In genomic region chr11:51261680-51262219, GRCm38 (mm10) we compare ENCODE assay signal across 8 mouse cellular contexts. TPM values are rescaled to one million over a fixed set of nuclear protein-coding genes. Genes with fewer than 3 reads are reported as not detected.
DNase-seq lines count a peak whose midpoint lies in the region; ATAC-seq lines count a peak whose summit lies in the region.

Gene Clk4, plus strand, starts transcription at chr11:51261730.

- H3K9ac ChIP-seq in kidney, embryonic 16.5 days (replicated peaks; ENCODE audit: low read length) = peak within 1 kb of the TSS; percentile 98
- H3K9ac ChIP-seq in intestine, embryonic 14.5 days (ENCODE audit: low read length) = peak within 1 kb of the TSS; percentile 97

- no peak for DNase-seq in kidney, adult 11 months
- no peak for DNase-seq in adrenal gland, postnatal 36 days
- no peak for DNase-seq in gastrocnemius, postnatal 10 days
- DNase-seq in intestine, embryonic 14.5 days (ENCODE audit: low spot score) = no peak
- no peak for DNase-seq in cerebellum, adult 18-20 months
- DNase-seq in right cerebral cortex, postnatal 14 days = no peak

- H3K27ac ChIP-seq in kidney, embryonic 16.5 days (ENCODE audit: low read length) = peak within 1 kb of the TSS; percentile 84
- peak within 1 kb of the TSS; percentile 93 for H3K27ac ChIP-seq in intestine, embryonic 14.5 days (ENCODE audit: low read depth)

- H3K4me2 ChIP-seq in kidney, embryonic 16.5 days (replicated peaks; ENCODE audit: low read depth, low read length) = peak within 1 kb of the TSS; percentile 83
- peak within 1 kb of the TSS; percentile 68 for H3K4me2 ChIP-seq in intestine, embryonic 14.5 days (ENCODE audit: low read length)

- H3K36me3 ChIP-seq in kidney, embryonic 16.5 days (ENCODE audit: insufficient read depth, low read length) = no peaks in the 10 kb centered on the region
- peaks cover under 1% of the 10 kb centered on the region for H3K36me3 ChIP-seq in intestine, embryonic 14.5 days (ENCODE audit: control insufficient read depth, insufficient read depth, low read length)

- no peak for ATAC-seq in kidney, embryonic 16.5 days (ENCODE audit: low FRiP score, low TSS enrichment)
- ATAC-seq in intestine, embryonic 14.5 days (replicated peaks; ENCODE audit: low FRiP score, low TSS enrichment, low read depth) = no peak
- ATAC-seq in megakaryocyte progenitor cell, adult 5-6 weeks (replicated peaks; ENCODE audit: poor library complexity) = no peak

- H3K9me3 ChIP-seq in kidney, embryonic 16.5 days (ENCODE audit: low read length) = no peaks in the 10 kb centered on the region
- H3K9me3 ChIP-seq in intestine, embryonic 14.5 days (ENCODE audit: control insufficient read depth, low read length) = no peaks in the 10 kb centered on the region

- H3K4me3 ChIP-seq in kidney, embryonic 16.5 days (ENCODE audit: low read length) = peak within 1 kb of the TSS; percentile 96
- peak within 1 kb of the TSS; percentile 98 for H3K4me3 ChIP-seq in intestine, embryonic 14.5 days (ENCODE audit: low read depth, low read length)

- 75% methylated on average over 3 of the region's 3 CpGs for WGBS in kidney, embryonic 16.5 days
- WGBS in intestine, embryonic 14.5 days = 73% methylated on average over 3 of the region's 3 CpGs

- no peaks in the 10 kb centered on the region for H3K27me3 ChIP-seq in kidney, embryonic 16.5 days (ENCODE audit: insufficient read depth, low read length)
- H3K27me3 ChIP-seq in intestine, embryonic 14.5 days (replicated peaks; ENCODE audit: control insufficient read depth, insufficient read depth, low read length) = no peaks in the 10 kb centered on the region

- H3K4me1 ChIP-seq in kidney, embryonic 16.5 days (ENCODE audit: insufficient read depth, low read length) = peaks cover 21% of the 10 kb centered on the region
- H3K4me1 ChIP-seq in intestine, embryonic 14.5 days (replicated peaks; ENCODE audit: control insufficient read depth, insufficient read depth, low read length) = peaks cover 20% of the 10 kb centered on the region

RNA-seq across cellular contexts. Expression of gene Clk4, which starts in this region (rescaled TPM):
- 113 and 128 TPM in 2 replicates for polyA plus RNA-seq in kidney, embryonic 16.5 days (2015; fragmentation: Nextera tagmentation; extraction: Ambion mirVana)
- total RNA-seq in adrenal gland, postnatal 36 days (2021) = 100 to 1,000 TPM in 1 of 2 experiments, 10 to 100 TPM in 1; 84.2 to 110 TPM
- total RNA-seq in gastrocnemius, postnatal 10 days (2021) = 10 to 100 TPM; 35.2 to 58.9 TPM
- 114 and 137 TPM in 2 replicates for polyA plus RNA-seq in intestine, embryonic 14.5 days (2014; fragmentation: Nextera tagmentation; extraction: Ambion mirVana)
- total RNA-seq in megakaryocyte progenitor cell, adult 5-6 weeks (2015) = 141 and 185 TPM in 2 replicates
- total RNA-seq in megakaryocyte progenitor cell, adult 5-6 weeks (2017) = 138 and 218 TPM in 2 replicates
